Comparison of ENCODE assay signal across 12 mouse cellular contexts in genomic region chr16:49769831-49770261, GRCm38 (mm10). TPM values are rescaled to one million over a fixed set of nuclear protein-coding genes. Genes with fewer than 3 reads are reported as not detected.
A peak's percentile ranks its signal among the peaks of the same experiment; 100 is the strongest.
DNase-seq lines count a peak whose midpoint lies in the region; ATAC-seq lines count a peak whose summit lies in the region.
"Had no signal": no experiment of that assay in that cellular context is flagged by ENCODE, and none has a peak within 500 bp of the region (broad histone marks: within the 10 kb centered on the region; RNA-seq: fewer than 3 reads in every experiment).

No protein-coding gene starts in this region.

- H3K4me1 ChIP-seq in liver, embryonic 16.5 days (ENCODE audit: control insufficient read depth, low read depth, low read length): peaks cover 67% of the 10 kb centered on the region
- H3K4me1 ChIP-seq in stomach, embryonic 15.5 days: no peaks in the 10 kb centered on the region
- H3K4me1 ChIP-seq in midbrain, embryonic 11.5 days (ENCODE audit: control insufficient read depth, insufficient read depth, low read length): no peaks in the 10 kb centered on the region; the same call in 1 of the 2 replicates
- H3K4me1 ChIP-seq: embryonic facial prominence, embryonic 13.5 days; limb, embryonic 13.5 days; midbrain, embryonic 15.5 days had no signal

- peak overlapping the region; percentile 29 for H3K9ac ChIP-seq in liver, embryonic 16.5 days (ENCODE audit: low read depth, low read length)
- no peak overlapping the region for H3K9ac ChIP-seq in stomach, embryonic 15.5 days
- no peak overlapping the region for H3K9ac ChIP-seq in midbrain, embryonic 11.5 days (ENCODE audit: low read length)
- H3K9ac ChIP-seq: embryonic facial prominence, embryonic 13.5 days; limb, embryonic 13.5 days; midbrain, embryonic 15.5 days had no signal

- WGBS in liver, embryonic 16.5 days (ENCODE audit: insufficient replicate concordance): 9% methylated on average over 2 of the region's 2 CpGs
- WGBS in stomach, embryonic 15.5 days: 85% methylated on average over 2 of the region's 2 CpGs
- WGBS in midbrain, embryonic 11.5 days: 89% methylated on average over 2 of the region's 2 CpGs

- peak overlapping the region; percentile 40 for H3K4me2 ChIP-seq in liver, embryonic 16.5 days (ENCODE audit: low read depth, low read length)
- no peak overlapping the region for H3K4me2 ChIP-seq in stomach, embryonic 15.5 days
- no peak overlapping the region for H3K4me2 ChIP-seq in midbrain, embryonic 11.5 days
- H3K4me2 ChIP-seq: embryonic facial prominence, embryonic 13.5 days; limb, embryonic 13.5 days; midbrain, embryonic 15.5 days had no signal

- H3K27me3 ChIP-seq in liver, embryonic 16.5 days (ENCODE audit: control insufficient read depth, insufficient read depth, low read depth, low read length): no peaks in the 10 kb centered on the region
- H3K27me3 ChIP-seq in stomach, embryonic 15.5 days (replicated peaks): no peaks in the 10 kb centered on the region
- no peaks in the 10 kb centered on the region for H3K27me3 ChIP-seq in midbrain, embryonic 11.5 days (ENCODE audit: control insufficient read depth, insufficient read depth, low read length)
- H3K27me3 ChIP-seq: embryonic facial prominence, embryonic 13.5 days; limb, embryonic 13.5 days; midbrain, embryonic 15.5 days had no signal

- no peaks in the 10 kb centered on the region for H3K36me3 ChIP-seq in liver, embryonic 16.5 days (ENCODE audit: control insufficient read depth, insufficient read depth)
- no peaks in the 10 kb centered on the region for H3K36me3 ChIP-seq in stomach, embryonic 15.5 days
- no peaks in the 10 kb centered on the region; the same call in 1 of the 2 replicates for H3K36me3 ChIP-seq in midbrain, embryonic 11.5 days (ENCODE audit: control insufficient read depth, insufficient read depth, low read length)
- H3K36me3 ChIP-seq: embryonic facial prominence, embryonic 13.5 days; limb, embryonic 13.5 days had no signal

- DNase-seq in lung, adult 18-20 months: peak; percentile 31
- DNase-seq in lung, postnatal 14 days: no peak
- DNase-seq in midbrain, embryonic 11.5 days (ENCODE audit: low spot score, missing footprints): no peak
- DNase-seq in adrenal gland, adult 18-20 months (ENCODE audit: low spot score in 2 of 2): no peak
- DNase-seq in gastrocnemius, postnatal 4 days (ENCODE audit: low spot score in 2 of 2): no peak
- DNase-seq: cerebellum, adult 11-12 months had no signal

- ATAC-seq in common myeloid progenitor, adult 5-6 weeks (replicated peaks; ENCODE audit: low read depth, poor library complexity, severe bottlenecking): peak; percentile 50
- peak; percentile 81 for ATAC-seq in liver, embryonic 16.5 days (ENCODE audit: low read depth)
- peak; percentile 85; the same call in 1 of the 2 replicates for ATAC-seq in stomach, embryonic 15.5 days (ENCODE audit: insufficient read depth, low FRiP score, low read depth)
- no peak for ATAC-seq in midbrain, embryonic 11.5 days (ENCODE audit: low FRiP score)
- ATAC-seq: midbrain, embryonic 15.5 days had no signal

- H3K9me3 ChIP-seq in liver, embryonic 16.5 days (replicated peaks; ENCODE audit: control insufficient read depth, low read length): no peaks in the 10 kb centered on the region
- no peaks in the 10 kb centered on the region for H3K9me3 ChIP-seq in stomach, embryonic 15.5 days
- no peaks in the 10 kb centered on the region for H3K9me3 ChIP-seq in midbrain, embryonic 11.5 days (ENCODE audit: control insufficient read depth, low read length)
- H3K9me3 ChIP-seq: embryonic facial prominence, embryonic 13.5 days; limb, embryonic 13.5 days; midbrain, embryonic 15.5 days had no signal

- no peak overlapping the region for H3K4me3 ChIP-seq in liver, embryonic 16.5 days (ENCODE audit: low read depth, low read length)
- no peak overlapping the region for H3K4me3 ChIP-seq in stomach, embryonic 15.5 days (replicated peaks)
- no peak overlapping the region for H3K4me3 ChIP-seq in midbrain, embryonic 11.5 days (ENCODE audit: low read depth, low read length)
- H3K4me3 ChIP-seq: embryonic facial prominence, embryonic 13.5 days; limb, embryonic 13.5 days; midbrain, embryonic 15.5 days had no signal

- peak overlapping the region; percentile 98 for H3K27ac ChIP-seq in liver, embryonic 16.5 days (ENCODE audit: low read length)
- H3K27ac ChIP-seq in stomach, embryonic 15.5 days: no peak overlapping the region
- H3K27ac ChIP-seq in midbrain, embryonic 11.5 days (ENCODE audit: low read depth, low read length): no peak overlapping the region
- H3K27ac ChIP-seq: embryonic facial prominence, embryonic 13.5 days; limb, embryonic 13.5 days; midbrain, embryonic 15.5 days had no signal

RNA-seq across cellular contexts. Expression of gene Cd47, which starts 30.5 kb away (rescaled TPM):
- total RNA-seq in common myeloid progenitor, adult 5-6 weeks (2017): 237 and 246 TPM in 2 replicates
- 286 and 291 TPM in 2 replicates for polyA plus RNA-seq in liver, embryonic 16.5 days (2015; fragmentation: Nextera tagmentation; extraction: Ambion mirVana)
- 90.4 and 103 TPM in 2 replicates for polyA plus RNA-seq in stomach, embryonic 15.5 days (2015; fragmentation: Nextera tagmentation; extraction: Ambion mirVana)
- polyA plus RNA-seq in midbrain, embryonic 11.5 days (2014; fragmentation: Nextera tagmentation; extraction: Ambion mirVana): 57.8 and 63.5 TPM in 2 replicates
- 100 to 1,000 TPM in 1 of 2 experiments, 10 to 100 TPM in 1; 87.8 to 195 TPM for total RNA-seq in adrenal gland, adult 18-20 months (2021)
- 10 to 100 TPM; 53.2 to 55.3 TPM for total RNA-seq in gastrocnemius, postnatal 4 days (2021)

Comparison
In these comparisons a context has a peak if more than half of its experiments do, and no peak if none do; other contexts are left out.
1. DNase-seq: peak in lung, adult 18-20 months (2 of 2); none in lung, postnatal 14 days (single experiment), midbrain, embryonic 11.5 days (single experiment), adrenal gland, adult 18-20 months (0 of 2) and gastrocnemius, postnatal 4 days (0 of 2).